Comparison of ENCODE assay signal across 9 mouse cellular contexts in genomic region chr8:94167244-94167643, GRCm38 (mm10). TPM values are rescaled to one million over a fixed set of nuclear protein-coding genes. Genes with fewer than 3 reads are reported as not detected.
A peak's percentile ranks its signal among the peaks of the same experiment; 100 is the strongest.
DNase-seq lines count a peak whose midpoint lies in the region; ATAC-seq lines count a peak whose summit lies in the region.
"Had no signal": no experiment of that assay in that cellular context is flagged by ENCODE, and none has a peak within 500 bp of the region (broad histone marks: within the 10 kb centered on the region; RNA-seq: fewer than 3 reads in every experiment).

No protein-coding gene starts in this region.

- 4% methylated on average over 6 of the region's 6 CpGs for WGBS in hindbrain, embryonic 14.5 days

- H3K27ac ChIP-seq in hindbrain, embryonic 14.5 days = no peak overlapping the region

- no peaks in the 10 kb centered on the region for H3K9me3 ChIP-seq in hindbrain, embryonic 14.5 days (ENCODE audit: control insufficient read depth, low read length)

- ATAC-seq in hindbrain, embryonic 14.5 days (ENCODE audit: low FRiP score) = peak; percentile 46; the same call in 1 of the 2 replicates

- no peak overlapping the region for H3K4me3 ChIP-seq in hindbrain, embryonic 14.5 days (replicated peaks; ENCODE audit: low read length)

- peak; percentile 89 for DNase-seq in R1 (ENCODE audit: low read depth, low spot score)
- peak; percentile 95 for DNase-seq in cerebellum, postnatal 25 days
- DNase-seq in frontal cortex, postnatal 36 days (ENCODE audit: low spot score in 2 of 2) = peak; percentile 97
- peak; percentile 98 for DNase-seq in hindbrain, embryonic 14.5 days (ENCODE audit: low spot score)
- peak; percentile 99 to 100 for DNase-seq in layer of hippocampus, postnatal 25 days (ENCODE audit: extremely low spot score in 1 of 2, low spot score in 1 of 2)
- peak; percentile 95 for DNase-seq in lung, postnatal 36 days
- peak; percentile 89 for DNase-seq in retina, postnatal 1 day
- peak; percentile 84 to 96 for DNase-seq in urinary bladder, adult 18-20 months (ENCODE audit: low spot score in 2 of 2)

- H3K4me2 ChIP-seq in hindbrain, embryonic 14.5 days (replicated peaks) = no peak overlapping the region; the same call in 1 of the 2 replicates

- no peak overlapping the region for H3K9ac ChIP-seq in hindbrain, embryonic 14.5 days

- peaks cover 20% of the 10 kb centered on the region for H3K27me3 ChIP-seq in hindbrain, embryonic 14.5 days (ENCODE audit: control insufficient read depth, insufficient read depth, low read length)

- H3K36me3 ChIP-seq in hindbrain, embryonic 14.5 days (replicated peaks; ENCODE audit: control insufficient read depth, insufficient read depth) = no peaks in the 10 kb centered on the region

- peaks cover 6% of the 10 kb centered on the region for H3K4me1 ChIP-seq in hindbrain, embryonic 14.5 days (replicated peaks; ENCODE audit: control insufficient read depth, insufficient read depth, low read length)

RNA-seq across cellular contexts. Expression of gene Mt2, which starts 5.2 kb away (rescaled TPM):
- polyA plus RNA-seq in hindbrain, embryonic 14.5 days (2014; fragmentation: Nextera tagmentation; extraction: Ambion mirVana) = 15.7 and 16.9 TPM in 2 replicates
- total RNA-seq in layer of hippocampus, postnatal 25 days (2021) = 100 to 1,000 TPM; 381 to 701 TPM

RNA-seq across cellular contexts. Expression of gene Mt1, which starts 11.6 kb away (rescaled TPM):
- polyA plus RNA-seq in hindbrain, embryonic 14.5 days (2014; fragmentation: Nextera tagmentation; extraction: Ambion mirVana) = 59.7 and 75.2 TPM in 2 replicates
- 100 to 1,000 TPM; 584 to 804 TPM for total RNA-seq in layer of hippocampus, postnatal 25 days (2021)

RNA-seq across cellular contexts. Expression of gene Mt3, which starts 14.8 kb away (rescaled TPM):
- polyA plus RNA-seq in hindbrain, embryonic 14.5 days (2014; fragmentation: Nextera tagmentation; extraction: Ambion mirVana) = 215 and 245 TPM in 2 replicates
- total RNA-seq in layer of hippocampus, postnatal 25 days (2021) = 1,000 to 10,000 TPM; 1,168 to 1,277 TPM

RNA-seq across cellular contexts. Expression of gene Mt4, which starts 30.2 kb away (rescaled TPM):
- polyA plus RNA-seq in hindbrain, embryonic 14.5 days (2014; fragmentation: Nextera tagmentation; extraction: Ambion mirVana) = not detected in 2 replicates
- not detected for total RNA-seq in layer of hippocampus, postnatal 25 days (2021)
- polyA plus RNA-seq: neural tube, embryonic 14.5 days had no signal

RNA-seq across cellular contexts. Expression of gene Nup93, which starts 47.1 kb away (rescaled TPM):
- polyA plus RNA-seq in hindbrain, embryonic 14.5 days (2014; fragmentation: Nextera tagmentation; extraction: Ambion mirVana) = 58.9 and 63.3 TPM in 2 replicates
- 10 to 100 TPM; 42.5 to 60.5 TPM for total RNA-seq in layer of hippocampus, postnatal 25 days (2021)
